Mouse (Mus musculus) megakaryocyte, embryonic 14.5 days (primary cell): ENCODE measurements around the gene Ube2h.

Source experiments
- FLI1 ChIP-seq: IDR thresholded peaks from 2 replicates; pipeline ENCODE4 v1.6.1; 2012; ENCODE audit warnings: low read length, inconsistent platforms, mixed read lengths
- GATA1 ChIP-seq: IDR thresholded peaks from 3 replicates; pipeline ENCODE4 v1.6.1; 2012; ENCODE audit warnings: mixed read lengths, low read length, inconsistent platforms, borderline replicate concordance

DNA sequence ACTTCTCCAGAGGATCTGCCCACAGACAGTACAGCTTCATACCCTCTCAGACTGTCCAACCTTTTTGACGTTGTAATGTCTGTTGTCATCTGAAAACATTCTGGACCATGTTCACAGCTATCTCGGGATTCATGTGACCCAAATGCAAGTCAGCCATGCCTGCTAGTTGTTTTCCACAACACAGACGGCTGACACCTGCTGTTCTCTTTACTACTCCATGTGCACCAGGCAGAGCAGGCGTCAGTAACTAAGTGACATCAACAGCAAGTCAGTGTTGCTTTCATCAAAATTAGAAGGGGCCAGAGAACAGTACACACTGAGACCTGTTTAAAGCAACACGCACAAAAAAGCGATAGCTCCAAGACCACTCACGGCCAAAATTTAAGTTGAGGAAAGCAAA, 36.9 kb downstream of the Ube2h start:
- TF ChIP-seq GATA1 = no peak
- TF ChIP-seq FLI1 = no peak
